Mouse (Mus musculus): Measurements from ENCODE around the gene Nmu.

- TF ChIP-seq CTCF (IDR thresholded peaks at IDR 0.05; ENCODE audit: control insufficient read depth, insufficient read depth, low read length) (no peak), POLR2A (IDR thresholded peaks at IDR 0.05; ENCODE audit: borderline replicate concordance, control insufficient read depth, low read depth, low read length) (no peak)
Measured at GRCm38 (mm10) chr5:76333833-76334232, 29.8 kb downstream of the Nmu start.
